Mouse (Mus musculus): Measurements from ENCODE around the gene Alkbh2. TPM values are rescaled to one million over a fixed set of nuclear protein-coding genes. Genes with fewer than 3 reads are reported as not detected.

The Alkbh2 gene
- polyA plus RNA-seq, 1 experiment from 2014 or later, result 7.0 TPM

DNA sequence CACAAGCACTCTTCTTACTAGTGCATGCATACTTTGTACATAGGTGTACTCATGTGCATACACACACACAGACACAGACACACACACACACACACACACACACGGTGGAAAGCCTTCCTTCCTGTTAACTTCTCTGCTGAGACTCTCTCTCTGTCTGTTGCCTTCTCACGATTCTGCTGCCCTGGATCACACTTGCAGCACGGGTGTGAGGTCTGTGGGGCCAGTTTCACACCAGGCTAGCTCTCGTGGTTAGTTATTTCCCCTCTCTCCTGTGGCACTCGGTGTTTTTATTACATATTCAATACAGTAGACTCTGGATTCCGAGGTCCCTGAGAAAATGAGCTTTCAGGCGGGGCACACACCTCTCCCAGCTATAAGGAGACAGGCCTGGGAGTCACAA, 11.4 kb downstream of the Alkbh2 start:
- Histone ChIP-seq H3K4me1 (no peaks in the 10 kb centered on the region), H3K4me2 (replicated peaks) (no peak overlapping the region)
- WGBS, result 87% methylated on average over 7 of the region's 7 CpGs

DNA sequence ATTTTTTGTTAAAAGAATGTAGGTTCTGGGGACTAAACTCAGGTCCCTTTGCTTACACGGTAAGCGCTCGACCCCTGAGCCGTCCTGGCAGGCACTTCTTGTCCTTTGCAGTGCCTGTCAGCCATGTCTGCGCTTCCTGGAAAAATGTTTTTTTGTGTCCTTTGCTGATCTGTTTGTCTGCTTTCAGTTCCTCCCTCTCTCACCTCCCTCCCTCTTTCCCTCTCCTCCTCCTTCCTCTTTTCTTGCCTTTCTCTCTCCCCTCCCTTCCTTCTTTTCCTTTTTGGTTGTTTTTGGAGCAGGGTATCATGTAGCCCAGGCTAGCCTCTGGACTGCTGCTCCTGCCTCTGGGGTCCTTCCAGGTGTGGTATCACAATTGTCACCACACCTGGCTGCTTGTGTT, 13.0 kb downstream of the Alkbh2 start:
- no peaks in the 10 kb centered on the region for H3K27me3 ChIP-seq
- H3K9ac ChIP-seq, result no peak overlapping the region
- H3K4me2 ChIP-seq (replicated peaks), result no peak overlapping the region
- no peak for ATAC-seq (ENCODE audit: low FRiP score)
- no peaks in the 10 kb centered on the region for H3K9me3 ChIP-seq (replicated peaks)
- no peaks in the 10 kb centered on the region for H3K4me1 ChIP-seq
- H3K36me3 ChIP-seq, result peaks cover 97% of the 10 kb centered on the region
- no peak overlapping the region for H3K4me3 ChIP-seq
- H3K27ac ChIP-seq, result no peak overlapping the region
- WGBS, result 88% methylated on average over 5 of the region's 5 CpGs

More for the DNA sequence above, 11.4 kb downstream of the Alkbh2 start:
- no peak overlapping the region for H3K4me3 ChIP-seq
- no peak for ATAC-seq (ENCODE audit: low FRiP score)
- peaks cover 98% of the 10 kb centered on the region for H3K36me3 ChIP-seq
- no peaks in the 10 kb centered on the region for H3K9me3 ChIP-seq (replicated peaks)
- no peak overlapping the region for H3K9ac ChIP-seq
- no peak overlapping the region for H3K27ac ChIP-seq
- H3K27me3 ChIP-seq, result no peaks in the 10 kb centered on the region

DNA sequence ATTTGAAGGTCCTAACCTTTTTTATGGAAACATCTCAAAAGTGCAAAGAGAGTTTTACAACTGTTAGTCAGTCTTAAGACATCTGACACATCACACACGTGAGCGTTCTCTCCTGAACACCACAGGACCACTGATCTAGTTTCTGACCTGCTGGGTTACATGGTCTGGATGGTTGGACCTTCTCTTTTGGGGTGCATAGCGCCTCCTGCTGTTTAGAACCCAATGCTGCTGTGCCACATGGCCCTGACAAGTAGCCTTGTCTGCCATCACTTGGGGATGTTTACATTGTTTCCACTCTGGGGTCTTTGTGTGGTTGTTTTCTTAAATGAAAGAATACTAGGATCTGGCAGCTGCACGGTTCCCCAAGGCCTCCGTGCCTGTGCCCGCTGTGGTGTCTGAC, 14.7 kb downstream of the Alkbh2 start:
- Histone ChIP-seq H3K9me3 (replicated peaks) (no peaks in the 10 kb centered on the region), H3K36me3 (peaks cover 97% of the 10 kb centered on the region)
- 85% methylated on average over 6 of the region's 6 CpGs for WGBS

DNA sequence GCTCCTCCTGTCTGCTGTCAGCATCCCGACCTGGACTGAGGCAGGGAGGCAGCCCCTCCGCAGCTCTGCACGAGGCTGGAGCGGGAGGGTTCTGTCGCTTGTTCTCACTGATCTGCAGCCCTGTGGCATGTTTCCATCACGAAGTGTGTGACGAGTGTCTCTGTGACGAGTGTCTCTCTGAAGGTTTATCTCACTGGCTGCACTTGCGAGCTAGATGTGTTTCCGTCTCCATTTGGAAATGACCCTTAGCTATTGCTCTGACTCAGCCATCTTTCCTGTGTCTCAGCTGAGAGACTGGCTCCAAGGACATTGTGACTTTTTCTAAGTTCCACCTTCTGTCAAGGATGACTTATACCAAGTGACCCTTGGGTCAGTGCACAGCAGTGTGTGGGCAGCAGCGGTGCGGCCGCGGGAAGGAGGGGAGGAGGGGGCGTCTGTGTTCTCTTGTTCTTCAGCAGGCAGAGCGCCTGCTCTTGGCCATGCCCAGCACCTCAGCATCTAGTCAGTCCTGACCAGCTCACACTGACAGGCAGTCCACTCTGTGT, 21.6 kb downstream of the Alkbh2 start:
- no peak overlapping the region for H3K9ac ChIP-seq
- WGBS, result 75% methylated on average over 16 of the region's 16 CpGs
- no peaks in the 10 kb centered on the region for H3K27me3 ChIP-seq
- no peak for ATAC-seq (ENCODE audit: low FRiP score)
- no peak overlapping the region for H3K4me3 ChIP-seq
- H3K4me2 ChIP-seq (replicated peaks), result no peak overlapping the region
- no peaks in the 10 kb centered on the region for H3K9me3 ChIP-seq (replicated peaks)
- no peak overlapping the region for H3K27ac ChIP-seq
- peaks cover under 1% of the 10 kb centered on the region; the same call in 1 of the 2 replicates for H3K4me1 ChIP-seq
- peaks cover 78% of the 10 kb centered on the region for H3K36me3 ChIP-seq

More for the DNA sequence above, 14.7 kb downstream of the Alkbh2 start:
- H3K4me3 ChIP-seq, result no peak overlapping the region
- H3K4me2 ChIP-seq (replicated peaks), result no peak overlapping the region
- H3K4me1 ChIP-seq, result no peaks in the 10 kb centered on the region
- no peak for ATAC-seq (ENCODE audit: low FRiP score)
- no peak overlapping the region for H3K27ac ChIP-seq
- H3K27me3 ChIP-seq, result no peaks in the 10 kb centered on the region
- H3K9ac ChIP-seq, result no peak overlapping the region

DNA sequence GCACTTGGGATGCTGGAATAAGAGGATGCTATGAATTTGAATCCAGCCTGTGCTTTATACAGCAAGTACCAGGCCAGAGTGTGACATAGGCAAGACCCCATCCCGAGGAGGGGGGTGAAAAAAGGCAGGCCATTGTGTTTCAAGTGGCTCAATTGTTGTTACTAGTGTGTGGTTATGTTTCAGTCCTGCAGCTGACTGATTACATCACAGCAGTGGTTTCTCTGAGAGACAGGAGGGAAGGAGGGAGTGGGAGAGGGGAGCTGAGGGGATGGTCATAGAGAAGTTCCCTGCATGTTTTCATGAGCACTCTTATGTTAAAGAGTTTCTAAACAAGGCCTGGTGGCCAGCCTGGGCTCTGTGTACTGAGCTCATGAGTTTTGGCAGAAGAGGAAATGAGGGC, 25.2 kb downstream of the Alkbh2 start:
- WGBS, result 86% methylated on average over 1 of the region's 1 CpGs
- H3K36me3 ChIP-seq, result peaks cover 43% of the 10 kb centered on the region

DNA sequence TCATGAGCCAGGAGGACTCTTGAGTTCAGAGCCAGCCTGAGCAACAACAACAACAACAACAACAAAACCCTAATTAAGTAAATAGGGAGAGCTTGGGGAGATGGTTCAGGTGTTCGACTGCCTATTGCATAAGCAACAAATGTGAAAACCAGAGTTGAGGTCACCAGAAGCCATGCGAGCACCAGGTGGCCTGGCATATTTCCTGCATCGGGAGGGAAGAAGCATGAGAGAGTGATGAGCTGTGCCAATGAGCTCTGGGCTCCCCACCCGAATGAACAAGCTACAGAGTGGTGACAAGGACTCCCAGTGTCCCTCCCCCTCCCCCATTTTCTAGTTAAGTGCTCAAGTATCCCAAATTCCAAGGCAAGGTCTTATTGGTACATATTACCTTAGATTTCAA, 26.1 kb downstream of the Alkbh2 start:
- 93% methylated on average over 4 of the region's 4 CpGs for WGBS
- Histone ChIP-seq H3K36me3 (peaks cover 39% of the 10 kb centered on the region), H3K27me3 (no peaks in the 10 kb centered on the region), H3K9me3 (replicated peaks) (no peaks in the 10 kb centered on the region), H3K9ac (no peak overlapping the region), H3K4me1 (peaks cover 14% of the 10 kb centered on the region), H3K4me3 (no peak overlapping the region), H3K4me2 (replicated peaks) (no peak overlapping the region), H3K27ac (no peak overlapping the region)
- ATAC-seq (ENCODE audit: low FRiP score), result no peak

More for the DNA sequence above, 25.2 kb downstream of the Alkbh2 start:
- no peak for ATAC-seq (ENCODE audit: low FRiP score)
- H3K4me3 ChIP-seq, result no peak overlapping the region
- no peak overlapping the region for H3K27ac ChIP-seq
- H3K4me2 ChIP-seq (replicated peaks), result no peak overlapping the region
- H3K4me1 ChIP-seq, result peaks cover 14% of the 10 kb centered on the region
- no peaks in the 10 kb centered on the region for H3K9me3 ChIP-seq (replicated peaks)
- H3K9ac ChIP-seq, result no peak overlapping the region
- H3K27me3 ChIP-seq, result no peaks in the 10 kb centered on the region

DNA sequence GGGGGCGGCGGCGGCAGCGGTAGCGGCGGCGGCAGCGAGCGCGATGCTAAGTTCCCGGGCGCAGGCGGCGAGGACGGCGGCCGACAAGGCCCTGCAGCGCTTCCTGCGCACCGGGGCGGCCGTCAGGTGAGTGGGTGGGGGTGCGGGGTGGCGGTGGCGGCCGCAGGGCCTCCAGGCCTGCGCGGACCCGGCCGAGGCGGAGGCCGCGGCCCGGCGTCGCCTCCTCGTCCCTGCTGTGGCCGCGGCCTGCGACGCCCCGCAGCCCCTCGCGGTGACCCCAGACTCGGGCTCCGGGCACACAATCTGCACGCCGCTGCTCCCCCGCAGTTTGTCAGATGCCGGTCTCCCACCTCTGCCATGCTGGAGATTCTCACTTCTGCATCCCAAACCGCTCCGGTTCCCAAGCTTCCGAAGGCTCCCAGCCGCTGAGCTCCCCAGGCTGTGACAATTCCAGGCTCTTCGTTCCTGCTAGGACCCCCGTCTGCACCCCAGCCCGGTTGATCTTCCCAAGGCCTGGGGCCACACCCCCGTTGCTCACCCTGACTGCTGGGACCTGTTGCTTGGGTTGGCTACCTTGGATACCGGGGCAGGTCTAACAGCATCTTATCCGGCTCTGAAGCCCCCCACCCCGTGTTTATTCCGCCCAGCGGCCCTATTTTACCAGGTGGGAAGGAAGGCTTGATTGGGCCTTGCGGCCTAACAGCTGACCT, 27.5 kb downstream of the Alkbh2 start:
- peak; percentile 53; the same call in 1 of the 2 replicates for ATAC-seq (ENCODE audit: low FRiP score)
- H3K4me2 ChIP-seq (replicated peaks), result peak overlapping the region; percentile 100
- H3K4me3 ChIP-seq, result peak overlapping the region; percentile 98
- H3K9me3 ChIP-seq (replicated peaks), result no peaks in the 10 kb centered on the region
- WGBS, result 4% methylated on average over 27 of the region's 64 CpGs
- no peaks in the 10 kb centered on the region for H3K27me3 ChIP-seq
- peaks cover 26% of the 10 kb centered on the region for H3K36me3 ChIP-seq
- peak overlapping the region; percentile 85 for H3K27ac ChIP-seq
- H3K4me1 ChIP-seq, result peaks cover 14% of the 10 kb centered on the region
- H3K9ac ChIP-seq, result peak overlapping the region; percentile 97

DNA sequence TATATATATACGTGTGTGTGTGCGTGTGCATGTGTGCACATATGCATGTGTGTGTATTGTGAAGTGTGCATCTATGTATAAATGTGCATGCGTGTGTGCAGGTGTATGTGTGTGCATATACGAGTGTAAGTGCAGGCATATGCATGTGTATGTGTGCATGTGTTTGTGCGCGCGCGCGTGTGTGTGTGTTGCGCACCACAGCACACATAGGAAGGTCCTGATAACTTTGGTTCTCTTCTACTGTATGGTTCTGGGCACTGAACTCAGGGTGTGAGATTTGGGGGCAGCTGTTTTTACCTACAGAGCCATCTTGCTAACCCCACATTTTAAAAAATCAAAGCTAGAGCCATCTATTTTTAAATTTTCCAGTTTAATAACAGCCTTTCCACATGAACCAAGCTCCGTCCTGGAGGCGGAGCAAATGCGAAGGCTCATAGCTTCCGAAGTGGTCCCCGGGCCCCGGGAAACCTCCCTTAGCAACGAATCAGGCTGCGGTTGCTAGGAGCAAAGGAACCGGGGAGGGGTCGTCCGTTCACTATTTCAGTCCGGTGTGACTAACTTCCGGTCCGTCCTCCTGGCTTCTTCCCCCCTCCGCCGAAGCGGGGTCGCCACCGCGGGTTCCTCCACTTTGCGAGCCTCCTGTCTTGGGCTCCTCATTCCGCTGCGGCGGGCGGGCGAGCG, 28.2 kb downstream of the Alkbh2 start:
- H3K9me3 ChIP-seq (replicated peaks), result no peaks in the 10 kb centered on the region
- peak overlapping the region; percentile 100 for H3K4me2 ChIP-seq (replicated peaks)
- H3K27ac ChIP-seq, result peak overlapping the region; percentile 85
- peaks cover 14% of the 10 kb centered on the region for H3K4me1 ChIP-seq
- peak; percentile 90 for ATAC-seq (ENCODE audit: low FRiP score)
- H3K4me3 ChIP-seq, result peak overlapping the region; percentile 98
- WGBS, result 8% methylated on average over 34 of the region's 37 CpGs
- H3K9ac ChIP-seq, result peak overlapping the region; percentile 97
- peaks cover 19% of the 10 kb centered on the region for H3K36me3 ChIP-seq
- no peaks in the 10 kb centered on the region for H3K27me3 ChIP-seq

DNA sequence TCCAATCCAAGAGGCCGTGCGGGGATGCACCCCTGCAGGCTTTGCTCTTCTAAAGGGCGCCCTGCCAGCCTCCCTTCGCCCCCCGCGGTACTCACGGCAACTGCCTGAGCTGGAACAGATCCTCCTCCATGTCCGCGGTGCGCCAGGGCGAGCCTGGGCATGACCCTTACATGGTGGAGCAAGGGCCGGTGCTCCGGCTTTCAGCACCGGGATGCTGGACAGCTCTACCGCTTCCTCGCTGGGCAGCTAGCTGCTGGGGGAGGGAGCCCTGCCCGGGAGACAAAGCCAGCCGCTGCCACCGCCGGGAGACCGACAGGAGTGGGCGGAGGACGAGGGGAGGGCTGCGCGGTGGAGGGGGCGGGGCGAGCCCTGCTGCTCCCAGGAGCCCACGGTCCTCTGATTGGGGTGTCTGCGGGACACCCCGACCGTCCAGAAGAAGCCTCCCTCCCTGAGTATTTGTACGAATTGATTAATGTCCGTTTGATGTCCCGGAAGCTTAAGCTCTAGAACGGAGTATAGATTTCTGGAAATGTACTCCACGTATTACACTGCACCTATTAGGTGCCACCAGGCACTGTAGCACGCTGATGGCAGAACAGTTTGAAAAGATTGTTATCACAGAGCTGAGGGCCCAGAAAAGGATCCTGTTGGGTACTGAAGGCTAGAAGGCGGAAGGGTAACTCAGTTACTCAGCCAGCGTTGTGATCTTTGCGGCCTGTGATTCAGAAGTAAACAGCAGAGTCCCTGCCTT, 36.8 kb downstream of the Alkbh2 start, which contains the start of gene Svop:
Gene Svop, minus strand, starts transcription at position 514 of the 751 bp plus-strand sequence.
- 2% methylated on average over 39 of the region's 40 CpGs for WGBS
- peaks cover 14% of the 10 kb centered on the region; the same call in 1 of the 2 replicates for H3K4me1 ChIP-seq
- H3K27me3 ChIP-seq, result no peaks in the 10 kb centered on the region; the same call in 1 of the 2 replicates
- H3K36me3 ChIP-seq, result no peaks in the 10 kb centered on the region
- peak; percentile 85 for ATAC-seq (ENCODE audit: low FRiP score)
- no peaks in the 10 kb centered on the region for H3K9me3 ChIP-seq (replicated peaks)
- H3K27ac ChIP-seq, result peak within 1 kb of the TSS; percentile 95
- peak within 1 kb of the TSS; percentile 85 for H3K9ac ChIP-seq
- H3K4me3 ChIP-seq, result peak within 1 kb of the TSS; percentile 61
- H3K4me2 ChIP-seq (replicated peaks), result peak within 1 kb of the TSS; percentile 55

DNA sequence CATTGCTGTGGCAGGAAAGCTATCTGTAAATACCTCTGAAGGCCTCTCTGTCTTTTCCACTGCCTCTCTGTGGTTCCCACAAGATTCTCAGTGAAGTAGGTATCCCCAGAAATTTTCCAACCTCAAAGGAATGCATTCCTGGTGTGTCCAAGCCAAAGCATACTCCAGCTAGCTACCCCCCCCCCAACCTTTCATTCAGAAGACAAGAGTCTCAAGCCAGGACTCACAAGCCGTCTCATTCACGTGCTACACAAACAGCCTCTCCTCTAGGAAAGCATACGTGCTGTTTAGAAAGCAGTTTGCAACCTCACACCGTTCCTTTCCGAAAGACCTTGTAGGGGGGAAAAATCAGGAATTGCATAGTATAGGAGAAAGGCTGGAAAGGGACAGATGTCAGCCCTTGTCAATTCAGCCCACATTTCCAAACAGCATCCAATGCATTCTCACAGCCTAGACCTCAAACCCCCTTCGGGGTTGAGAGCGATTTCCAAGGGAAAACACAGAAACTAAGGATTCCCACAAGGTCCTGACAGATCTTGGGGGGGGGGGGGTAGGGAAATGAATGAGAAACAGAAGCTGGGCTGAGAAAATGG, 37.5 kb downstream of the Alkbh2 start:
- Histone ChIP-seq H3K27me3 (no peaks in the 10 kb centered on the region; the same call in 1 of the 2 replicates), H3K9ac (peak overlapping the region; percentile 85), H3K4me2 (replicated peaks) (peak overlapping the region; percentile 55), H3K4me3 (peak overlapping the region; percentile 61), H3K36me3 (no peaks in the 10 kb centered on the region), H3K9me3 (replicated peaks) (no peaks in the 10 kb centered on the region), H3K27ac (peak overlapping the region; percentile 95), H3K4me1 (peaks cover 14% of the 10 kb centered on the region; the same call in 1 of the 2 replicates)
- 11% methylated on average over 7 of the region's 7 CpGs for WGBS
- ATAC-seq (ENCODE audit: low FRiP score), result peak; percentile 41; the same call in 1 of the 2 replicates

DNA sequence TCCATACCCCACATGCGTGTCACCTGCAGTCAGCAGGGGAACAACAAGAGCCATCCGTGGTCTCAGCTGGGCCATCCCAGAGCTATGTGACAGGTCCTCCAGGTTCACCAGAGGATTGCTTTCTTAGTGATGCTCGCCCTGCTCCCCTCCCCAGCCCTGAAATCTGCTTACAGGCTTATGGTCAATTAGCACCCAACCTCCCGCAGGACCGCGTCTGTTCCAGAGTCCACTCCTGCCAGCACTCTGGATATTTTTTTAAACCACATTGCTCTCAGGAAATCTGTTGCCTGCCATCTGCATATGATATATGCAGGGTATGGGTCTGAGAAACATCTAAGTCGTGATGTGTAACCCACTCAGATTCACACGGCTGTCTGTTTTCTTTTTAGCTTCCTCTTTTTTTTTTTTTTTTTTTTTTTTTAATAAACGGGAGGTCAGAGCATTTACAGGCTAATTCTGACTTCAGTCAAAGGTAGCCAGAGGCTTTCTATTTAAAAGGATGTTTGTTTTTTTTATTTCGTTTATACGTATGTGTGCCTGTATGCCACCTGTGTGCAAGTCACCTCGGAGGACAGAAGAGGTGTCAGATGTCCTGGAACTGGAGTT, 40.0 kb downstream of the Alkbh2 start:
- no peak overlapping the region for H3K4me2 ChIP-seq (replicated peaks)
- H3K9me3 ChIP-seq (replicated peaks), result no peaks in the 10 kb centered on the region
- no peak overlapping the region for H3K27ac ChIP-seq
- 71% methylated on average over 12 of the region's 12 CpGs for whole genome bisulfite sequencing
- H3K9ac ChIP-seq, result no peak overlapping the region
- H3K27me3 ChIP-seq, result no peaks in the 10 kb centered on the region
- peaks cover 14% of the 10 kb centered on the region; the same call in 1 of the 2 replicates for H3K4me1 ChIP-seq
- H3K36me3 ChIP-seq, result no peaks in the 10 kb centered on the region
- no peak overlapping the region for H3K4me3 ChIP-seq
- ATAC-seq (ENCODE audit: low FRiP score), result no peak
